Mouse (Mus musculus) MN1 (cell line): Measurements from ENCODE around the gene 1810046K07Rik.

ENCODE experiments used
- DNase-seq: peaks from one replicate; pipeline ENCODE4 v3.0.0-alpha.2; 2016; ENCODE audit warnings: low spot score

The 1810046K07Rik gene

DNA sequence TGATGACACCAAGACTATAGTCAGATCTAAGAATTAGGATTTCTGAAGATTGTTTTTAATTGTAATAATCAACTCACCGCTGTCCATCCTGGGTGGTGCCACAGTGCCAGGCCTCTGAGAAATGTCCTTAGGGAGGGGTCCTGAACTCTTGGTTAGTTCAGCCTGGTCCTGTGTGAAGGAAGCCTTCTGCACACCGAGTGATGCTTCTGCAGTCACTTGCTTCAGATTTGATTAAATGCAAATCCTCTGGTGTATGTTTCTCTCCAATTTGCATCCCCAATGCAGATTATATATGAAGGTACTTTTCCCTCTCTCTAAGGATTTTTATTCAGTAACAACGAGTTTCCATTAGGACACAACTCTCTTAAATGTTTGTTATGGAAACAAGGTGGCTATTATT is at the start of gene 1810046K07Rik:
Gene 1810046K07Rik (minus strand): TSS at position 187 of the 400 bp plus-strand sequence.
- no peak for DNase-seq

DNA sequence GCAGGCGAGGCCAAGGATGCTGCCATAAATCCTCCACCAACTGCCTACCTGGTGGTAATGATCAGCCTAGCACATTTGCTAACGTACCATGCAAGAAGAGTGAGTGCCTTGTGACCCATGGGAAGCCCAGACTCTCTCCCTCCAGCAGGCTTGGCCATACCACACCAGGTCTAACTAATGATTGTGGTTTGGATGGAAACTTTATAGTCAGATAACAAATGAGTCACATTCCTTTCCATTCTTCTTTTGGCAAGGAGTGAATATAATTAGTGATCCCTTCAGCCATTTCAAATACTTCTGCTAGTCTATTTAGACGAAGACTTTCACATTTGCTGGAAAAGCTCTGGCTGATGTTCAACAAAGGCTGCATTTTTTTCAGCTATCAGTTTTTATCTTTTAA is 40.8 kb upstream of the 1810046K07Rik start:
- no peak for DNase-seq

DNA sequence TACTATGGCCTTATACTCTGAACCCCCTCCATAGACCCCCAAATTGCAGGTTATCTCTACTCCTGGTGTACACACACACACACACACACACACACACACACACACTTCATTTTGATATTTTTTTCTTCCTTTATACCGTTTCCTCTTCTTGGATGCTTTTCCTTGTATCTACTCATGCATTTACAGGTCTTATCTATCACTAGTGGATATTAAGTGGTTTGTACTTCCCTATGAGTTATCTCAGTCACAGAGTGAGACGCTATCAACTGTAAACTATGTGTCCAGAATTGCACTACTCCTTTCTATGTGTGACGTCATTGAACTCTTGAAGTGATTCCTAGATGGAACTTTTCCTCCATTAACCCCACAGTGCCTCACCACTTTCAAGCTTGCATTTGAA is 38.4 kb upstream of the 1810046K07Rik start:
- no peak for DNase-seq

DNA sequence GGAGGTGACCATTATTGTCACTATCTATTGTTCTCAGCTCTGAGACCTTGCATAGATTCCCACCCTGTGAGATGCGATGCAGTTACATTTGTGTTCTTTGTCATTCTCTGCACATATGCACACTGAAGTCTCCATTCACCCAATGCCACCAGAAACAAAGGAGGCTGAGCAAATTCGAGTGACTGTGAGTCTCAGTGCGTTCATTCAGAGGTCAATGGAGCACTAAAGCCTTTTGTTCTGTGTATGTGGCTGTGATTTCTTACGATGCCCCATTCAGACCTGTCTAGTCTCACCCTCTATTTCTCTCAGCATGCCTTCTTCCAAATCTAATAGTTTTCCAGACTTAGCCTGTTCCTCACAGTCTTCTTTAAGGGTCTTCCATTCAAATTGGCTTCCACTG is 35.3 kb upstream of the 1810046K07Rik start:
- DNase-seq, result no peak

DNA sequence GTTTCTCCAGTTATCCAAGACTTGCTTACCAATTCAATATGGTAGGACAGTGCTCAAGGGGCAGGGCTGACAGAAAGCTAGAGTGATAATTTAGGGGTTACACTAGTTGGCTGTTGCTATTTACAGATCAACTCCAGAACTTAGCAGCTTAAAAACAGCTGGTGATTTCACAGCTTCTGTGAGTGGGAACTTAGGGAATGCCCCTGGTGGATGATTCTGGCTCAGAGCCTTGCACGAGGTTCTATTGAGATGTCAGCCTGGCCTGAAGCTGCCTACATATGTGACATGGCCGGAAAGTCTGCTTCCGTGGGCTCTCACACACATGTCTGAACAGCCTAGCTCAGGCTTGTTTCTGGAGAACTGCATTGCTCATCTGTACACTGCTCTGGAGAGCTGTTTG is 24.8 kb upstream of the 1810046K07Rik start:
- no peak for DNase-seq

DNA sequence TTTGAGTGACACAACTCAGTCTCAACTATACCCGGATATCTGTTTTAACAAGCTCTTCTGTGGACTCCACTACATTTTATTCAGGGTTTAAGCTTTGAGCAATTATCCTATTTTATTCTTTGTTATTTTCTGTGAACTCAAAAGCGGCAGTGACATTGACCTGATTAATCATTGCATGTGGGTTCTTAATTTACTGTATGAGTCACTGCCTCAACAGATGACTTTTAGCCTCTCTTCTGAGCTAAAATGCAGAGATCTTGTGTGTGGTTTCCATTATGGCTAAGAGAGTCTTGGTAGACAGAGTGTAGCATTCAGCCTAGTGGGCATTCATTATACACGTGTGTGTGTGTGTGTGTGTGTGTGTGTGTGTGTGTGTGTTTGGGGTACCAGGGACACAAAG is 24.2 kb upstream of the 1810046K07Rik start:
- no peak for DNase-seq

DNA sequence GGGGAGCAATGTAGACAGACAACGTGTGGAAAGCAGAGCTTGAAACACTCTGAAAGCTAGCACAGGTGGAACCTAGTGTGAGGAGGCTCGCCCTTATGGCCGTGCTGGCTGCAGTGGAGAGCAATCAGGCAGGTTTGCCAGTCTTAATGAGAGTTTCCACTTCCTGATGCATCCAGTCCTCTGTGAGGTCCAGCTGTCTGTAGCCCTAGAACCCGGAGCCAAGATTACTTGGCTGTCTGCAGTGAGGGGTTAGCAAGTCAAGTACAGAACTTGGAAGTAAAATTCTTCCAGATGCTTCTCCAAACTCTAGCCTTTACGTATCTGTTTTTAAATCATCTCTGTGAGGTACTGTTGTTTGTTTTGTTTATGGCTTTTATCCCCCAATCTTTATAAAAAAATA is 20.7 kb upstream of the 1810046K07Rik start:
- DNase-seq, result no peak

DNA sequence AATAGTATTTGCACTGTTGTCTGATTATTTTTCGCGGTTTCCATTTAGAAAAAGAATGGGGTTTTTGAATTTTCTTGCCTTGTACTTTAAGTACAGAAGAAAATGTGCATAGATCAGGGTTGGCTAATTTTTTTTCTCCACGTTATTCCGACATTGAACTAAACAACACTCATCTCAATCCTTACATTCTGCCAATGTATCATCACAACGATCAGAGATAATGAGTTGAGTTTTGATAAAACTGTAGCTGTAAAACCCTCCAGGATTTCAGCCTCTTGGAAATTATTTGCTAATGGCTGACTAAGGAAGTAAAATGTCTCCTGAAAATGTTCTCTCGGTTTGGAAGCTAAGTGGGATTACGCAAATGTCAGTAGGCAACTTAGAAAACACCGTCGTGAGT is 17.1 kb upstream of the 1810046K07Rik start:
- no peak for DNase-seq

DNA sequence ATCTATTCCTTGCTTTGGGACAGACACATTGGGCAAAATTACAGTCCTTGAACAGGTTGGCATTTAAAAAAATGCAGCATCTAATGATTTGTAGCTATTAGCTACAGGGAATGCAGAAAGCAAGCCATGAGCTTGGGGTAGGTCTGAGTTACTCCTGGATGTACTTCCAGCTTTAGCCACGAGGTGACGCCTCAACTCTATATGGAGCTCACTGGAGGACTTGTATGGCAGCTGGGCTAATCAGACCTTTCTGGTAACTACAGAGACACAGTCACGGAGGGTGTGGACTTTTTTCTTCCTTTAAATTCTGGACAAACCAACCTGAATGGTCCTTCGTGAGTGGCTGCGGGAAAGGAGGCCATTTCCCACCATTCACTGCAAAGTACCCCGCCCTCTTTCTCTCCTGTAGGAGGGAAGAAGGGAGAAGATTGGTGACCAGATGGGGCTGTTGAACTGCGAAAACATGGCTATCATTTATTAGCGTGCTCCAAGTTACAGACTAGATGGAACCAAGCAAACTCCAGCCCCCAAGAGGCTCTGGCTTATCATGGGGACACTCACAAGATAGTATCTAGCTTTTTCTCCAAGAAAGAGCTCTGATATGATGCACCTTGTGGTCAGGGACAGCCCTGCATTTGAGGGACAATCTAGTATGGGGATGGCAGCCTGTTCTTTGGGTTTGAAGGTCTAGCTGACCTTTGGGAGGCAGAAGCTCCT is 6.7 kb upstream of the 1810046K07Rik start:
- peak; percentile 24 for DNase-seq

DNA sequence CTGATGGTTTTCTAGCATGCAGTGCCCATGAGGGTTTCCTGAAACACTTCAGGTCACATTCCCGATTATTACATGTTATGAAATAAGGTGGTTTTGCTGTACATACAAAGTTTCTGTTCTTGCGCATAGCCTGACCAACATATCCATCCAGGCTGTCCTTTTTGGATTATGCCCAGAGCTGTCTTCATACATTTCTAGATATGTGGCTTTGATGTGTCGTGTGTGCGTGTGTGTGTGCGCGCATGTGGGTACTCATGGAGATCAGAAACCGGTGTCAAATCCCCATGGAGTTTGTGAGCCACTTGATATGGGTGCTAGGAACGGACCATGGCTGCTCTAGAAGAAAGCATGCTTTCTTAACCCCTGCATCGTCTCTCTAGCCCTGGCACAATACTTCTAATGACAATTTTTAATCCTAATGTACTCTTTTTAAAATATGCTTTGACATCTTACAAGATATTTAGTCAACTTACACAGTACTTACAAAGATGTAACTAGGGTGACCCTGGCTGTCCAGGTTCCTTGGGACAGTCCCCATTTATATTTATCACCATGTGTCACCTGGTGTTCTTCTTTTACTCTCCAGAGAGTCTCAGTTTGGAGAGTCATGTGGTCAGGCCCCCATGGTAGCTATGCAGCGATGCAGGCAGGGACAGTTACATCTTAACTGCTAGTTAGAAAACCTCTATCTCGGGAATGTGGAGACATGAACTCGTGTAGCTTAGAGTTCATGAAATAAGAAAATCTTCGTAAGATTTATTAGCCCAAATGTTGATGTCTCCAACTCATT is 2.9 kb upstream of the 1810046K07Rik start:
- no peak for DNase-seq

DNA sequence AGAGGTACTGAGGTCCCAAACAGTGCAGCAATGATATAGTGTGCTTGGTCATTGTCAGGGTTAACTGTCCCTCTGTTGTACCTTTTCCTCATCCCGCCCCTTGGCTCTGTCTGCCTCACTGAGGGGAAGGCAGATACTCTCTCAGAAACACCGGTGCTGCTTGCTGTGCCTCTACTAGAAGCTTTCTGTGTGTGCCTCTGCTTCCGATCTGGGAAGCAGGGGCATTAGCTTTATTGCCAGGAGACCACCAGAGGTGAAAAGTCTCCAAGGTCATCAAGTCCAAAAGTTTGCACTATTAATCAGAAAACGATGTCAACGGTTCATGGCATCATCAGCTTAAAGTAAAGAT is 1.2 kb downstream of the 1810046K07Rik start:
- no peak for DNase-seq

DNA sequence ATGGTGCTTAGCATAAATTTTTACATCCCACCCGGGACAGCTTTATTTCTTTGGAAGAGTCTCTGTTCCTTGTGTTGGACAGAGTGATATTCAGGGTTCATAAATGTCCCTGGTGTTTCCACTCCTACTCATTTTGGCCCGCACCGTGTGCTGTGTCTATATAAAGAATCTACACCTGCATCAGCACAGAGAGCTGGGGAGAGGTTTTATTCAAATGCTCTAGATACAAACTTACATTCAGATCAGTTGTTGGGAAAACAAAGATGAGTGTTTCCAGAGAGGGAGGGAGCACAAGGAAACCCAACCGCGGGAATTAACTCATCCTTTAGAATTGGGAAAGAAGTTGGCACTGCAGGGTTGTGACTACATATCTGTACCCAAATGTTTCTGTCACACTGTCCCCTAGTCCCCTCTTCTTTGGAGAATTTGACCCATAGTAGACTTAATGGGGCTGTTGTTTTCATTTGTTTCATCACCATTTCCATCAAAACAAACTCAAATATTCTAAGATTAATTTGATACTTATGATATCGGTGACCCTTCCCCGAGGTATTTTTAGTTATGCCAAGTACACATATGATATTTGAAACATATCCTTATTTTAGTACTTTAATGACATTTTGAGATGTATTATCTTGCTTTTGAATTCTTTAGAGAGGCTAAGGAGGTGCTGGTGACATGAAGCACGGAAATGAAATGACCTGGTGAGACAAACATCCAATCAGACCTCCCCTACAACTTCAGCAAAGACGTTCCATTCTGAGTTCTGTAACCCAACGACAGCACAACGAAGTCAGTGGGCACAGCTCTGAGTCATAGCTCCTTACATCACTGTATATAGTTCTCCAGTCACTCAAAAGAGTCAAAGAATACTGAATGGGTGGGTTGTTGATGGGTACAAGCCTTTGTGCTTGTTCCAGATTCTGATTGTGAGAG is 1.8 kb downstream of the 1810046K07Rik start:
- DNase-seq, result no peak

DNA sequence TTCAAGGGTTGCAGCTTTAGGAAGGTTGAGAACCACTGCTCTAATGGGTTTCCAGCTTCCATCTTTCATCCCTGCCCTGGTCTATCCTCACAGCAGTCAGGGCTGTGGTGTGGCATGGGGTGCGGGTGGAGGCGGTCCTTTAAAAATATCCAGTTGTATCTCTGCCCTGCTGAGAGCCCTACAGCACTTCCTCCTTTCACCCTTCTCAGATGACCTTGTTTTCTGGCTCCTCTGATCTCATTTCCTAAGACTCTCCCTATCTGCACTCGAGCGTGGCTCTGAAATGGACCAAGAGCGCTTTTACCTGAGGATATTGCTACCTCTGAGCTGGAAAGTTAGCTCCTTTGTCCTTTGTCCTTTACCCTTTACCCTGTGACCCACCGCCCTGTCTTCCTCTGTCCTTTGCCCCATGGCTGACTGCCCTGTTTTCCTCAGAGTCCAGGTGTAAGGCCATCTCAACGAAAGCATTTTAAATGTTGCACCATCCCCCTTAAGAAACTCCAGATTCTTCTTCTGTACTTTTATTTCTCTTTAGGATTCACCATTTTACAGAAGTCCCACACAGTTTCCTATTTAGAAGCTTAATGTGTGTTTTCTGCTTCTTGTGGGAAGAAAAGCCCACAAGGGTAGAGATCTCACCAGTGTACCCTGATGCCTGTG is 4.2 kb downstream of the 1810046K07Rik start:
- DNase-seq, result no peak

DNA sequence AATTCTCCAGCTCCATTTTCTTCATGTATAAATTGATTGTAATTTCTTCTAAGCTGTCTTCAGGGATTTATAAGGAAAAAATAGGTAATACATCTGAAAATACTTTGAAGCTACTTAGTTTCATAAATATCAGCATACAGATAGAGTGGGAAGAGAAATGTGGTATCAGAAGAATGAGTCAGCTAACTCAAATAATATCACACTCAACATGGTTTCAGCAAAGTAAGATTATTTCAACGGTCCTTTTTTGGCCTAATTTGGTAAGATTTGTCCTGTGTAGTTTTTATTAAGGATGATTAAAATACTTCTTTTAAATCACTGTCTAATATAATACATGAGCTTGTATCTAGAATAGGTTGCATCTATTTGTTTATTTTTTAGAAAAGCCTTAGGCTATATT is 8.6 kb downstream of the 1810046K07Rik start:
- DNase-seq, result no peak

DNA sequence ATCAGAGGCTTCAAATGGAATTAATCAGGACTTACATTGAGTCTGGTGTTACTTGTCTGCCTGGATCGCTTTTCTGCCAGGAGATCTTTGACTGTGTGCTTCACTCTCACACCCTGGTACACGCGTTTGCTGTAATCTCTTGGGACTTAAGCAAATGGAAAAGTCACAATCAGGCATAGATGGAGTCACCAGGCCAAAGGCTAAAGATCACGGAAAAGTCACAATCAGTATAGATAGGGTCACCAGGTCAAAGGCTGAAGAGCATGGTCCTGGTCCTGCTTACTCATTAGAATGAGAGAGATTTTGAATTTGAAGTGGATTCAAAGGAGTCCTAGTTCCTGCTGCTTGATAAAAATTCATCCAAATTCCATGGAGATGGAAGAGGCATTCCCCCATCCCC is 10.5 kb downstream of the 1810046K07Rik start:
- DNase-seq, result no peak

DNA sequence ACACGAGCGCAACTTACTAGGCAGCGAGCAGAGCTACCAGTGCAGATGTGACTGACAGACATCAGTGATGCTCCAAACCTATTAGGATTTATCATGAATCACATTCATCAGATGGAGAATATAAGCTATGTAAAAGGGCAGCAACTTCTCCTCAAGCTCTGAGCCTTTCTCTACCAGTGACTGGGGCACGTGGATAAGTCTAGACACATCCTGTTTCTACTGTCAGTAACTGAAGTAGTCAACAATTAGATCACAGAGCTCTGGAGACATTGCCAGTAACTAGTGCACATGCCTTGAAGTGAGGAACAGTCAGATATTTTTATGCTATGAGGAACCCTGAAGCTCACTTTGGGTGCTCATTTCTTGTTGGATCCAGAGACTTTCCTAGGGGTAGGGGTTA is 11.4 kb downstream of the 1810046K07Rik start:
- no peak for DNase-seq

DNA sequence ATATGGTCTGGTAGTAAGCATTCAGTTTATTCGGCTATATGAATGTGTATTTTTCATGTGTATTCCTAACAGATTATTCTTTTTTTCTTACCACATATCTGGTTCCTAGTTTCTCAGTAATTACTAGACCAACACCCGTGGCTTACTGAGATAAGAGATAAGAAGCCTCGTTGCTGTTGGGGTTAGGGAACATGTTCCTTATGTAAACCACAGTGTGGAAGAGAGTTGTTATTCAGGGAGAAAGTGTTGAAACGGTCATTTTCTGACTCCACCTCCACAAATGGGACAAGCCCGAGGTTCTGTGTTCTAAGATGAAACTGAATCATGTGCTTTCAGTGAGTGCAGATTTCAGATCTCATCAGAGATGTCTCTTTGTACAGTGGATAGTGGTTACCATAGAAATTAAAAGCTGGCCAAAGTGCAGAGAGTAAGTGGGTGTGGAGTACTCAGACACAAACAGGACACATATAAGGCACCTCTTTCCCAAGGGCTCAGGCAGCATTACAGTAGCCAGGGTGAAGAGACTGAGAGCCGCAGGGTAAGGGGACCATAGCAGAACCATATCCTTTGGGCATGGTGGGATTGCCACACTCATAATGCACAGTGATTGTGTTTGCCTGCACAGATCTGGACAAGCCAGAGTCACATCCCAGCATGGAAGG is 13.2 kb downstream of the 1810046K07Rik start:
- no peak for DNase-seq

DNA sequence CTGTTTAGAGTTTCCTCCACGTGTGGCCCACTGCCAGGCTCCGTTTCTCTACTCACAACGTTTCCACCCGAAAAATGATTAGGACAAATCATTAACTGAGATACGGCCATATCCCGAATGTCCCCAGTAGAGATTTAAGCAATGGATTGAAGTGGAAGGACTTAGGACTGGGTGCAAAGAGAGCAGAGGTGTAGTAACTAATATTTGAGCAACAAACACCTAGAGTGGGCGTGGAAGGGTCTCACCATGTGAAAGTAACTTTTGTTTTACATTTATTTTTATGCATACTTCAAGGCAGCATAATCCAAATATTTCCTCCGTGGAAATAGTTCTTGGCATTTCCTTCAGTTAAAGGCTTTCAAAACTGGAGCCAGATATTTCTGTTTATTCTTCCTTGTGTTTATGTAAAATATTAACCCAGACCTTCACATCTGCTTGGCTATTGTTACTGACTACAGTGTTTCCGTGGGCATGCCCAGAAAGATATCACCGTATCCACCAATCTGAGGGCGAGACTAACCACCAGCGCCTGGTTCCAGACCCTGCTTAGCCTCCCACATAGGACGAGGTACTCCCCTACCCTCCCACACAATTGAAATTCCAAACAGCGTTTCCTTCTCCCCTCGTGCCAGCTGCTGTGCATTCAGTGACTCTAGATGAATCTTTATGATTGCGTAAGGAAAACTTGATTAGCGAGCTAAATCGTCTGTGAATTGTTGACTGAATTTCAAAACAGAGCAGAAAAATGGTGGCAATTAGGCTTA is 16.0 kb downstream of the 1810046K07Rik start:
- no peak for DNase-seq

DNA sequence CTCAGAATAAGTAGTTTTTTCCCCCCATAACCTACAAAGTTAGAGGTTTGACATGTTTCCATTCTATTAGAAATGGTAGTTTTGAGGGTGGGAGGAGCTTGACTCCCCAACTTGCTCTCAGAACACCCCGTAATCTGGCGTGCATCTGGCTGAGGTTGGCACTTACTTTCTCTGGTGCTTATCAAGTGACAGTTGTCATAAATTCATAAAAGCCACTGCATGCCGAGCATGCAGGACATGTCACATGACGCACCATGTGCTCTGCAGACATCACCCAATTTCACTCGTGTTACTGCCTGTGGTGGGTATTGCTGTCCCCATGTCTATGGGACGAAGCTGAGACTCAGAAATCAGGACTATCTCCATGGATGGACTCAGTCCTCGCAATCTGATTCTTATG is 18.2 kb downstream of the 1810046K07Rik start:
- DNase-seq, result no peak

DNA sequence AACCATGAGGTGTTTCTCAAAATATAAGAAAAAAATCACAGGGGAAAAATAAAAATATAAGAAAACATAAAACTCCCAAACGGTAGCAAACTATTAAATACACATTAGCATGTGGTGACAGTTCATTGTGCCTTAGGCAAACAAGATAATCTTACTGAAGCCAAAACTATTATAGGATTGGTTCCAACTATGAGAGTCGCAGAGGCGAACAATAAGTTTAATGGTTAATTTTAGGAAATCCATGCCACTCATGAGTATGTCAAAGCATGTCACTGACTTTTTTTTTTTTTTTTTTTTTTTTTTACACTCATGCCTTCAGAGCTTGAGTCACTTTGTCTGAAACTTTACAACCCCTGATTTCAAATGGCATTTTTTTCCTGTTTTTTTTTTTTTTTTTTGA is 22.4 kb downstream of the 1810046K07Rik start:
- DNase-seq, result no peak

DNA sequence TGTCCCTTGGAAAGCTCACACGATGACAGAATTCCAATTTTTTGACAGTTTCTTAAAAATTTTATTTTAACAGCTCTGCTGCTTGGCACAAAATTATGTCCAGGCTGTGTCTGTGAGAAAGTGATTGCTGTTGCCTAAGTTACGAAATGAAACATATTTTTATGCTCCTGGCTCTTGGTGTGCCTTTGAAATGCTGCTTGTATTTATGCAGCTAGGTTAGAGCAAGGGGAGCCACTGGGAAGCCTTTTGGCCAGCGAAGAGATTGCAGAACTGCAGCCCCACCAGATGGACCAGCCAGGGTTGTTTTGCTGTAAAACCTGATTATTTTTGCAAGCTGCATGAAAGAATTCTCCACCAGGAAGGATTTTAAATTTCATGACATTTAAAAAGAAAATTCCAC is 23.6 kb downstream of the 1810046K07Rik start:
- no peak for DNase-seq
